Mouse (Mus musculus): Measurements from ENCODE around the gene Nxph3.

DNA sequence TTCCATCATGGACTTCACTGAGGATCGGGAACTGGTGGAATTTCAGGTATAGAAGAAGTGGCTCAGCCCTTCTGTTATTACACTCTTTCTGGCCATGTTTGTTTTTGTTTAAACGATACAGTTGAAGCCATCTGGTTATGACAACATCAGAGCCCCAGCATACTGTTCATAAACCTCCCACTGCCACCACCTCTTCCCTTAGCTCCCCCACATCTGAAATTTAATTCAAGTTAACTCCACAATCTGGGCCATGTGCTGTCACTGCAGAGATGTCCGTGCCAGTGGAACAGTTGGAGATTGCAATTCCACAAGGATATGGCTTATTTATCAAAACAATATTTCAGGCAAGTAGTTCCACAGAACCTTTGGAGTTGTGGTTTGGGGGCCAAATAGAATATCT, 20.0 kb downstream of the Nxph3 start:
- TF ChIP-seq POLR2A (IDR thresholded peaks at IDR 0.05; ENCODE audit: extremely low read depth, insufficient read depth, low read length) (no peak), CTCF (IDR thresholded peaks at IDR 0.05; ENCODE audit: extremely low read depth, insufficient read depth, low read length) (no peak)
